Comparison of ENCODE assay signal across 8 mouse cellular contexts in the genomic region with DNA sequence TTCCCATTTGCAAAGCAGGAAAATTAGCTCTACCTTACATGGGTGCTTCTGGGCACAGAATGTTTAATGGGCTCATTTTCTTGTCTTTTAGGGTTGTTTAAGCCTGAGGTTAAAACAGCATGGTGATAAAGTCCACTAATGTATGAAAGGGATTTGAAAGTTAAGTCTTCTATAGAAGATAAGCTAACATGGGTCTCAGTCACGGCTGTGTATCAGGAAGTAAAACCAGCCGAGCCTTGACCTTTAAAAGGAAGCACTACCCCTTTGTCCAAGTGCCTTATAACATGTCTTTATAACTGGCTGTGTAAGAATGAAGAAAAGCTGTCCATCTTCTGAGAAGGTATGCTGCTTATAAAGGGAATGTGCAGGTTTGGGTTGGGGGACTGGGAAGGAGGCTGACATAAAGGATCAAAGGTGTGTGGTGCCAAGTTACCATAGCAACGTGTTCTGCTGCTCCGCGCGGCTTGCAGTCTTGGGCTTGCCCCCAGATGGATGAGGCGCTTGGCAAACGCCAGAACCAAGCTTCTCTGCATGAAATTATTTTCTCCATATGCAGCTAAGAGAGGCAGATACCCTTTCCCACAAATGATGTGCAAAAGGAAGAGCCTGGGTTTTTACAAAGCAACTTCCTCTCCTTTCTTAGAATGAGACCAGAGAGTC. TPM values are rescaled to one million over a fixed set of nuclear protein-coding genes. Genes with fewer than 3 reads are reported as not detected.
DNase-seq lines count a peak whose midpoint lies in the region; ATAC-seq and TF ChIP-seq lines count a peak whose summit lies in the region.

No protein-coding gene starts in this region.

- H3K4me3 ChIP-seq in lung, adult 2 months (replicated peaks; ENCODE audit: extremely low read depth, low read depth, low read length): peak overlapping the region; percentile 21
- H3K4me3 ChIP-seq in liver, embryonic 13.5 days (replicated peaks): no peak overlapping the region

- 0 out of 2 replicates have a peak overlapping the region, but pooled peaks have one; percentile 7 for H3K9ac ChIP-seq in liver, embryonic 13.5 days

- TF ChIP-seq CTCF in lung, adult 2 months (IDR thresholded peaks at IDR 0.05; ENCODE audit: insufficient read depth, low read length): no peak

- 17% methylated on average over 8 of the region's 8 CpGs for WGBS in lung, adult 2 months
- WGBS in liver, embryonic 13.5 days (ENCODE audit: insufficient replicate concordance): 31% methylated on average over 8 of the region's 8 CpGs

- peaks cover 16% of the 10 kb centered on the region for H3K27me3 ChIP-seq in liver, embryonic 13.5 days

- no peak for DNase-seq in lung, adult 2 months
- DNase-seq in lung, postnatal 14 days: no peak
- peak; percentile 67 for DNase-seq in embryo, embryonic 10 days (ENCODE audit: low spot score)
- DNase-seq in gastrocnemius, postnatal 25 days: peak; percentile 50
- DNase-seq in kidney, postnatal 4 days: peak; percentile 18 to 35
- DNase-seq in liver, embryonic 13.5 days: no peak
- DNase-seq in retina, postnatal 1 day: peak; percentile 33

- H3K9me3 ChIP-seq in liver, embryonic 13.5 days (replicated peaks): no peaks in the 10 kb centered on the region

- H3K36me3 ChIP-seq in liver, embryonic 13.5 days: no peaks in the 10 kb centered on the region

- TF ChIP-seq POLR2A in lung, adult 2 months (IDR thresholded peaks at IDR 0.05; ENCODE audit: borderline replicate concordance, extremely low read depth, low read depth, low read length): no peak

- H3K4me1 ChIP-seq in lung, adult 2 months (ENCODE audit: control insufficient read depth, insufficient read depth, low read length): peaks cover 26% of the 10 kb centered on the region
- peaks cover 52% of the 10 kb centered on the region for H3K4me1 ChIP-seq in liver, embryonic 13.5 days (replicated peaks)

- peak overlapping the region; percentile 71 for H3K27ac ChIP-seq in liver, embryonic 13.5 days

- H3K4me2 ChIP-seq in liver, embryonic 13.5 days: 0 out of 2 replicates have a peak overlapping the region, but pooled peaks have one; percentile 8

- no peak for ATAC-seq in liver, embryonic 13.5 days (ENCODE audit: low read depth)
- no peak for ATAC-seq in megakaryocyte-erythroid progenitor cell, adult 5-6 weeks (replicated peaks; ENCODE audit: low FRiP score, low TSS enrichment, poor library complexity, severe bottlenecking)

RNA-seq across cellular contexts. Expression of gene Eed, which starts 48.2 kb away (rescaled TPM):
- polyA plus RNA-seq in lung, adult 2 months (2012; rRNA removed): 15.0 and 17.5 TPM in 2 replicates
- 10 to 100 TPM; 21.7 to 30.8 TPM for total RNA-seq in gastrocnemius, postnatal 25 days (2021)
- polyA plus RNA-seq in liver, embryonic 13.5 days (2015; fragmentation: Nextera tagmentation; extraction: Ambion mirVana): 45.1 and 50.3 TPM in 2 replicates
- 97.7 and 117 TPM in 2 replicates for total RNA-seq in megakaryocyte-erythroid progenitor cell, adult 5-6 weeks (2014; fragmentation: Nextera tagmentation)
- 131 and 152 TPM in 2 replicates for total RNA-seq in megakaryocyte-erythroid progenitor cell, adult 5-6 weeks (2017)

Comparison
In these comparisons a context has a peak if more than half of its experiments do, and no peak if none do; other contexts are left out.
1. DNase-seq: peak in embryo, embryonic 10 days (single experiment), gastrocnemius, postnatal 25 days (single experiment), kidney, postnatal 4 days (2 of 2) and retina, postnatal 1 day (single experiment); none in lung, adult 2 months (single experiment), lung, postnatal 14 days (single experiment) and liver, embryonic 13.5 days (single experiment).